Mouse (Mus musculus) limb, embryonic 11.5 days (tissue): ENCODE results near the gene Tfip11. TPM values are rescaled to one million over a fixed set of nuclear protein-coding genes. Genes with fewer than 3 reads are reported as not detected.

ENCODE experiments used
- ATAC-seq: fragments of 200-750 bp; cut with Nextera tagmentation; 2 replicates; pipeline ENCODE4 v1.8.0; 2017; ENCODE audit warnings: low read depth; ENCODE audit not compliant: insufficient number of reproducible peaks, low FRiP score, low TSS enrichment
- DNase-seq: peaks from one replicate; pipeline ENCODE4 v3.0.0-alpha.2; 2015; ENCODE audit warnings: low spot score
- H3K27ac ChIP-seq: fragments of 300-500 bp; sonication (generic); replicated peaks from 2 replicates; pipeline ENCODE4 v1.5.1; 2014; ENCODE audit warnings: low read depth, mild to moderate bottlenecking, low read length
- H3K27me3 ChIP-seq: fragments of 300-500 bp; sonication (generic); 2 replicates; pipeline ENCODE4 v1.6.1; 2014; ENCODE audit warnings: mild to moderate bottlenecking, low read length, mixed read lengths; ENCODE audit not compliant: control insufficient read depth, insufficient read depth
- H3K36me3 ChIP-seq: fragments of 300-500 bp; sonication (generic); 2 replicates; pipeline ENCODE4 v1.6.1; 2014; ENCODE audit warnings: mild to moderate bottlenecking, low read length, moderate library complexity, mixed read lengths; ENCODE audit not compliant: control insufficient read depth, insufficient read depth
- H3K4me1 ChIP-seq: fragments of 300-500 bp; sonication (generic); 2 replicates; pipeline ENCODE4 v1.6.1; 2014; ENCODE audit warnings: low read length, mixed read lengths; ENCODE audit not compliant: control insufficient read depth, insufficient read depth
- H3K4me2 ChIP-seq: fragments of 300-500 bp; sonication (generic); 2 replicates; pipeline ENCODE4 v1.6.1; 2014; ENCODE audit warnings: low read depth, mild to moderate bottlenecking, moderate library complexity; ENCODE audit not compliant: severe bottlenecking
- H3K4me3 ChIP-seq: fragments of 300-500 bp; sonication (generic); 2 replicates; pipeline ENCODE4 v1.5.1; 2014; ENCODE audit warnings: low read depth, low read length
- H3K9ac ChIP-seq: fragments of 300-500 bp; sonication (generic); 2 replicates; pipeline ENCODE4 v1.6.1; 2014; ENCODE audit warnings: mild to moderate bottlenecking, low read length
- H3K9me3 ChIP-seq: fragments of 300-500 bp; sonication (generic); 2 replicates; pipeline ENCODE4 v1.6.1; 2016; ENCODE audit warnings: low read length; ENCODE audit not compliant: control insufficient read depth
- WGBS: fragments of 180-500 bp; shearing (Covaris S2); extraction: QIAGEN DNeasy Blood & Tissue Kit; methylation state at CpG from one replicate; pipeline ENCODE4 v1.1.7; 2014; 5-methylcytosine and 5-hydroxymethylcytosine counted together
- polyA plus RNA-seq: library from polyadenylated mRNA; unstranded; fragments of >200 nt; fragmentation: Nextera tagmentation; extraction: Ambion mirVana; gene quantifications from 2 replicates; pipeline ENCODE4 v1.2.1, GENCODE M21; 2014

The Tfip11 gene
- polyA plus RNA-seq, 1 experiment from 2014 or later: 27.3 TPM

GRCm38 (mm10) chr5:112339215-112339614 is 13.1 kb downstream of the Tfip11 start:
- Histone ChIP-seq H3K9ac (no peak overlapping the region), H3K9me3 (no peaks in the 10 kb centered on the region), H3K27ac (no peak overlapping the region), H3K36me3 (peaks cover 27% of the 10 kb centered on the region), H3K27me3 (no peaks in the 10 kb centered on the region), H3K4me3 (no peak overlapping the region), H3K4me2 (no peak overlapping the region), H3K4me1 (peaks cover 7% of the 10 kb centered on the region; the same call in 1 of the 2 replicates)
- WGBS: 74% methylated on average over 7 of the region's 7 CpGs
- ATAC-seq (no peak), DNase-seq (no peak)

- H3K27me3 ChIP-seq: no peaks in the 10 kb centered on the region
- peak within 1 kb of the TSS; percentile 77 for H3K4me2 ChIP-seq
- peaks cover 7% of the 10 kb centered on the region; the same call in 1 of the 2 replicates for H3K4me1 ChIP-seq
- 2% methylated on average over 64 of the region's 64 CpGs for WGBS
- H3K36me3 ChIP-seq: peaks cover 5% of the 10 kb centered on the region
- H3K9me3 ChIP-seq: no peaks in the 10 kb centered on the region
- peak within 1 kb of the TSS; percentile 78 for H3K9ac ChIP-seq
- H3K4me3 ChIP-seq: peak within 1 kb of the TSS; percentile 89
- peak; percentile 55 for ATAC-seq
- H3K27ac ChIP-seq: no peak within 1 kb of the TSS
- DNase-seq: peak; percentile 92
Measured at GRCm38 (mm10) chr5:112342463-112343204, 16.5 kb downstream of the Tfip11 start, which contains the start of the genes Srrd and Hps4. TSS of gene Srrd (minus strand) at chr5:112343040. TSS of gene Hps4 (plus strand) at chr5:112343083.

GRCm38 (mm10) chr5:112343205-112343595 is 17.0 kb downstream of the Tfip11 start:
- H3K4me2 ChIP-seq: peak overlapping the region; percentile 77
- DNase-seq (no peak), ATAC-seq (peak; percentile 67)
- H3K9ac ChIP-seq: peak overlapping the region; percentile 78
- peaks cover 7% of the 10 kb centered on the region; the same call in 1 of the 2 replicates for H3K4me1 ChIP-seq
- WGBS: under 1% methylated on average over 22 of the region's 24 CpGs
- no peaks in the 10 kb centered on the region for H3K9me3 ChIP-seq
- H3K4me3 ChIP-seq: peak overlapping the region; percentile 89
- no peak overlapping the region for H3K27ac ChIP-seq
- peaks cover 5% of the 10 kb centered on the region for H3K36me3 ChIP-seq
- no peaks in the 10 kb centered on the region for H3K27me3 ChIP-seq

- no peak for DNase-seq
- no peaks in the 10 kb centered on the region for H3K9me3 ChIP-seq
- ATAC-seq: no peak
- H3K4me2 ChIP-seq: no peak overlapping the region; the same call in 1 of the 2 replicates
- H3K27me3 ChIP-seq: no peaks in the 10 kb centered on the region
- H3K27ac ChIP-seq: no peak overlapping the region
- H3K4me1 ChIP-seq: peaks cover 7% of the 10 kb centered on the region; the same call in 1 of the 2 replicates
- H3K36me3 ChIP-seq: peaks cover 1% of the 10 kb centered on the region; the same call in 1 of the 2 replicates
- no peak overlapping the region for H3K9ac ChIP-seq
- 82% methylated on average over 6 of the region's 6 CpGs for WGBS
- H3K4me3 ChIP-seq: no peak overlapping the region
Measured at GRCm38 (mm10) chr5:112344092-112344960, 18.2 kb downstream of the Tfip11 start.

GRCm38 (mm10) chr5:112346211-112346965 is 20.2 kb downstream of the Tfip11 start:
- Histone ChIP-seq H3K27ac (no peak overlapping the region), H3K4me1 (peaks cover 7% of the 10 kb centered on the region; the same call in 1 of the 2 replicates), H3K36me3 (peaks cover 5% of the 10 kb centered on the region), H3K27me3 (no peaks in the 10 kb centered on the region), H3K4me2 (no peak overlapping the region), H3K9me3 (no peaks in the 10 kb centered on the region), H3K9ac (no peak overlapping the region), H3K4me3 (no peak overlapping the region)
- ATAC-seq: no peak
- no peak for DNase-seq
- 89% methylated on average over 16 of the region's 16 CpGs for WGBS

GRCm38 (mm10) chr5:112349169-112349568 is 23.0 kb downstream of the Tfip11 start:
- DNase-seq: no peak

GRCm38 (mm10) chr5:112355493-112355892 is 29.3 kb downstream of the Tfip11 start:
- H3K9ac ChIP-seq: no peak overlapping the region
- no peak overlapping the region for H3K4me3 ChIP-seq
- DNase-seq: no peak
- H3K27ac ChIP-seq: no peak overlapping the region
- no peak overlapping the region for H3K4me2 ChIP-seq
- no peaks in the 10 kb centered on the region for H3K4me1 ChIP-seq
- no peaks in the 10 kb centered on the region for H3K9me3 ChIP-seq
- H3K27me3 ChIP-seq: no peaks in the 10 kb centered on the region
- peaks cover 7% of the 10 kb centered on the region for H3K36me3 ChIP-seq
- 86% methylated on average over 6 of the region's 6 CpGs for WGBS
- no peak for ATAC-seq

More at GRCm38 (mm10) chr5:112349169-112349568, 23.0 kb downstream of the Tfip11 start:
- Histone ChIP-seq H3K27ac (no peak overlapping the region), H3K4me3 (no peak overlapping the region), H3K9me3 (no peaks in the 10 kb centered on the region), H3K27me3 (no peaks in the 10 kb centered on the region), H3K36me3 (peaks cover 7% of the 10 kb centered on the region), H3K4me2 (no peak overlapping the region), H3K4me1 (no peaks in the 10 kb centered on the region), H3K9ac (no peak overlapping the region)
- WGBS: 94% methylated on average over 8 of the region's 8 CpGs
- no peak for ATAC-seq

- no peaks in the 10 kb centered on the region for H3K27me3 ChIP-seq
- H3K4me1 ChIP-seq: no peaks in the 10 kb centered on the region
- H3K36me3 ChIP-seq: peaks cover 5% of the 10 kb centered on the region
- H3K9me3 ChIP-seq: no peaks in the 10 kb centered on the region
- H3K27ac ChIP-seq: no peak within 1 kb of the TSS
- 64% methylated on average over 13 of the region's 13 CpGs for WGBS
- H3K4me2 ChIP-seq: no peak within 1 kb of the TSS
- no peak within 1 kb of the TSS for H3K4me3 ChIP-seq
- no peak for ATAC-seq
- no peak for DNase-seq
- H3K9ac ChIP-seq: no peak within 1 kb of the TSS
Measured at GRCm38 (mm10) chr5:112355910-112356309, 29.8 kb downstream of the Tfip11 start, which contains the start of gene Gm6583. TSS of gene Gm6583 (minus strand) at chr5:112356033.
